Mouse (Mus musculus) stomach, postnatal 0 days (tissue): ENCODE measurements around the gene Ago3. TPM values are rescaled to one million over a fixed set of nuclear protein-coding genes. Genes with fewer than 3 reads are reported as not detected.

Experiments
- ATAC-seq: fragments of 200-750 bp; cut with Nextera tagmentation; 2 replicates; pipeline ENCODE4 v1.8.0; 2017; ENCODE audit not compliant: low FRiP score, low TSS enrichment
- DNase-seq: peaks from one replicate; pipeline ENCODE4 v3.0.0-alpha.2; 2016; ENCODE audit warnings: low spot score
- H3K27ac ChIP-seq: fragments of 300-500 bp; sonication (generic); replicated peaks from 2 replicates; pipeline ENCODE4 v1.5.1; 2014; ENCODE audit warnings: mild to moderate bottlenecking, control low read depth
- H3K27me3 ChIP-seq: fragments of 300-500 bp; sonication (generic); 2 replicates; pipeline ENCODE4 v1.6.1; 2014; ENCODE audit warnings: low read length; ENCODE audit not compliant: control insufficient read depth, insufficient read depth
- H3K36me3 ChIP-seq: fragments of 300-500 bp; sonication (generic); 2 replicates; pipeline ENCODE4 v1.6.1; 2014; ENCODE audit warnings: low read length, mixed read lengths; ENCODE audit not compliant: control insufficient read depth, insufficient read depth
- H3K4me1 ChIP-seq: fragments of 300-500 bp; sonication (generic); replicated peaks from 2 replicates; pipeline ENCODE4 v1.6.1; 2014; ENCODE audit warnings: antibody characterized with exemption; ENCODE audit not compliant: control insufficient read depth, insufficient read depth
- H3K4me2 ChIP-seq: fragments of 300-500 bp; sonication (generic); replicated peaks from 2 replicates; pipeline ENCODE4 v1.6.1; 2014; ENCODE audit warnings: low read depth, mild to moderate bottlenecking, control low read depth, moderate library complexity
- H3K4me3 ChIP-seq: fragments of 300-500 bp; sonication (generic); 2 replicates; pipeline ENCODE4 v1.5.1; 2014; ENCODE audit warnings: low read depth, low read length, control low read depth
- H3K9ac ChIP-seq: fragments of 300-500 bp; sonication (generic); 2 replicates; pipeline ENCODE4 v1.6.1; 2014; ENCODE audit warnings: mild to moderate bottlenecking, low read length, control low read depth, mixed read lengths
- H3K9me3 ChIP-seq: fragments of 300-500 bp; sonication (generic); 2 replicates; pipeline ENCODE4 v1.6.1; 2016; ENCODE audit warnings: low read length; ENCODE audit not compliant: control insufficient read depth
- CTCF ChIP-seq: IDR thresholded peaks from 2 replicates; pipeline ENCODE4 v1.5.1; 2016; ENCODE audit warnings: antibody characterized with exemption, low read depth, mild to moderate bottlenecking, moderate library complexity
- EP300 ChIP-seq: optimal IDR thresholded peaks from 2 replicates; pipeline ENCODE3; 2016; ENCODE audit warnings: antibody characterized with exemption
- WGBS: fragments of 180-500 bp; shearing (Covaris S2); extraction: QIAGEN DNeasy Blood & Tissue Kit; methylation state at CpG from one replicate; pipeline ENCODE4 v1.1.7; 2014; 5-methylcytosine and 5-hydroxymethylcytosine counted together
- polyA plus RNA-seq: library from polyadenylated mRNA; unstranded; fragments of >200 nt; fragmentation: Nextera tagmentation; extraction: Ambion mirVana; gene quantifications from 2 replicates; pipeline ENCODE4 v1.2.1, GENCODE M21; 2015

Gene Ago3
- polyA plus RNA-seq, 1 experiment from 2014 or later: 8.0 TPM

DNA sequence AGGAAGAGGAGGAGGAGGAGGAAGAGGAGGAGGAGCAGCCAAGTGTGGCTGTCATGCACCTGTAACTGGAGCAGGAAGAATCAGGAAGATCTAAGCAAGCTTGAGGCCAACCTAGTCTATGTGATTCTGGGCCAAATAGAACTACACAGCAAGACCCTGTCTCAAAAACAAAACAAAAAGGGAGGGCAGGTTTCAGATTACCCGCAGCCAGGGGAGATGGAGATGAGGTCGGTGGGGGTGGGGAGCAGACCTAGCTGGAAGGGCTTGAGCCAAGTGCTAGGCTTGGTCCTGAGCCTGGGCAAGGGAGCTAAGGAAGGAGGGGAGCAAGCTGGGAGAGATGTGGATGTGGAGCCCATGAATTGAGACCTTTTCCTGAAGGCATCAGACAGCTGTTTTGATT lies 122.5 kb downstream of the Ago3 start:
- ATAC-seq: no peak
- 17% methylated on average over 2 of the region's 2 CpGs for WGBS
- TF ChIP-seq CTCF: no peak
- TF ChIP-seq EP300: no peak

DNA sequence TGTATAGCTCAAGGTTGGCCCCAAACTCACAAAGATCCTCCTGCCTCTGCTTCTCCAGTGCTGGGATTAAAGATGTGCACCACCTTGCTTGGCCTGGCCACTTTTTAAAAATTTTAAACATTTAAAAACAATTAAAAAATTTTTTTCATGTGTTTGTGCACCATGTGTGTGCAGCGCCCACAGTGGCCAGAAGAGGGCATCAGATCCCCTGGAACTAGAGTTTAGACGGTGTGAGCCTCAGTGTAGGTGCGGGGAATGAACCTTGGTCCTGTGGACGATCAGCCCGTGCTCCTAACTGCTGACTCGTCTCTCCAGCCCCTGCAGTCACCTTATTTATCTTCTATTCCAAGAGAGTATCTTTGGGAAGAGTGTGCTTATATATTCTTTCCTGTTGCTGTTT lies 123.3 kb downstream of the Ago3 start:
- no peak for TF ChIP-seq EP300
- peak; percentile 37 for TF ChIP-seq CTCF
- Histone ChIP-seq H3K9me3 (no peaks in the 10 kb centered on the region), H3K27ac (no peak overlapping the region), H3K4me2 (no peak overlapping the region), H3K4me1 (peaks cover 2% of the 10 kb centered on the region), H3K9ac (no peak overlapping the region), H3K27me3 (no peaks in the 10 kb centered on the region), H3K36me3 (no peaks in the 10 kb centered on the region), H3K4me3 (no peak overlapping the region)
- 89% methylated on average over 6 of the region's 6 CpGs for WGBS
- ATAC-seq (no peak), DNase-seq (no peak)

More for the DNA sequence above, 122.5 kb downstream of the Ago3 start:
- Histone ChIP-seq H3K27ac (no peak overlapping the region), H3K4me1 (no peaks in the 10 kb centered on the region), H3K36me3 (no peaks in the 10 kb centered on the region), H3K27me3 (no peaks in the 10 kb centered on the region), H3K4me3 (no peak overlapping the region), H3K9ac (no peak overlapping the region), H3K9me3 (no peaks in the 10 kb centered on the region), H3K4me2 (no peak overlapping the region)
- no peak for DNase-seq

DNA sequence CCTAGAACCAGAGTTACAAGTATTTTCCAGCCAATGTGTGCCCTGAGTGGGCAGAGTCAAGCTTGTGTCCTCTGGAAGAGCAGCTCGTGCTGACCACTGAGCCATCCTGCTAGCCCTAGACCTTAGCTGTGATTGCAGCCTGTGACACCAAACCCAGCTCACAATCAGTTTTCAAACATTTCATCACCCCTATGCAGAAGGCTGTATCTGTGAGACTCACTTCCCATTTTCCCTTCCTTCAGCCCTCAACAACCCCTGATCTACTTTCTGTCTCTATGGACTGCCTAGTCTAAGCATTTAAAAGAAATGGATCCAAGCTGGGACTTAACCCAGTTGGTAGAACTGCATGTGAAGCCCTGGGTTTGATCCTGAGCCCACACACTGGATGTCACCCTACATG lies 123.9 kb downstream of the Ago3 start:
- 100% methylated on average over 1 of the region's 1 CpGs for WGBS
- Histone ChIP-seq H3K36me3 (no peaks in the 10 kb centered on the region), H3K4me3 (no peak overlapping the region), H3K27ac (no peak overlapping the region), H3K9me3 (no peaks in the 10 kb centered on the region), H3K4me1 (peaks cover 5% of the 10 kb centered on the region), H3K9ac (no peak overlapping the region), H3K27me3 (no peaks in the 10 kb centered on the region), H3K4me2 (no peak overlapping the region)
- no peak for ATAC-seq
- DNase-seq: no peak
- TF ChIP-seq CTCF (no peak), EP300 (no peak)

- WGBS: 66% methylated on average over 4 of the region's 4 CpGs
- DNase-seq (no peak), ATAC-seq (no peak)
- Histone ChIP-seq H3K9ac (no peak overlapping the region), H3K4me3 (no peak overlapping the region), H3K4me1 (peaks cover 5% of the 10 kb centered on the region), H3K9me3 (no peaks in the 10 kb centered on the region), H3K36me3 (no peaks in the 10 kb centered on the region), H3K27ac (no peak overlapping the region), H3K4me2 (no peak overlapping the region), H3K27me3 (no peaks in the 10 kb centered on the region)
- peak; percentile 59 for TF ChIP-seq CTCF
- TF ChIP-seq EP300: no peak
Observed at GRCm38 (mm10) chr4:126303877-126304276, 125.5 kb downstream of the Ago3 start.

DNA sequence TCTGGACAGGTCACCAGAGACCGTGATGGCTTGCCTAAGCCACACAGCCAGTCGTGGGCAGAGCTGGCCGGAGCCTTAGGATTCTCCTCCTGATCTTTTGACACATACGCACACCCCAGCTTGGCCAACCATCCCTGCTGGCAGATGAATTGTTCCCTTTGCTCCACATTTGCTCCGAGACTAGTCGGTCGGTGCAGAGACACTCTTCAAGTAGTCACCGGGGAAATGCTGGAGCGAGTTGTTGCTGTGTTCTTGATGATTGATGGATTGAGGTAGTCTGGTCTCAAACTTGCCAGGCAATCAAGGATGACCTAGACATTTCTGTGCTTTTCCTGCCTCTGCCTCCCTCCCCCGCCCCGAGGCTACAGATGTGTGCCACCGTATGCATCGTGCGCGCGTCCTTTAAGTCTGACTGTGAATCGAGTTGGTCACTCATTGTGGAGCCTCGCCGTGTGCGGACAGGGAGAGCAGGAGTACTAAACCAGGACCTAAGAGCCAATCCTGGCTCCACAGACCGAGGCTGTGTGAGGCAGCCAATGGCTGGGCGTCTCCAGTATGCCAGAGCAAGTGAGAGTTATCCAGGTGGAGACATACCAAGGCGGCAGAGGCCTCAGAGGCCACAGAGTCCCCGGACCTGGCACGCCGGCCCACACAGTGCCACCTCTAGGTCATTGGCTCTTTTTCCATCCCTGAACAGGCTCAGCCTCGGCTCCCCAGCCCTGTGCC lies 127.6 kb downstream of the Ago3 start:
- H3K4me3 ChIP-seq: peak overlapping the region; percentile 35; the same call in 1 of the 2 replicates
- peak overlapping the region; percentile 31; the same call in 1 of the 2 replicates for H3K9ac ChIP-seq
- TF ChIP-seq EP300: no peak
- no peak for TF ChIP-seq CTCF
- DNase-seq: no peak
- no peaks in the 10 kb centered on the region for H3K27me3 ChIP-seq
- WGBS: 27% methylated on average over 27 of the region's 27 CpGs
- ATAC-seq: no peak
- no peak overlapping the region for H3K27ac ChIP-seq
- H3K4me2 ChIP-seq: peak overlapping the region; percentile 68
- no peaks in the 10 kb centered on the region for H3K9me3 ChIP-seq
- H3K4me1 ChIP-seq: peaks cover 9% of the 10 kb centered on the region
- H3K36me3 ChIP-seq: no peaks in the 10 kb centered on the region

DNA sequence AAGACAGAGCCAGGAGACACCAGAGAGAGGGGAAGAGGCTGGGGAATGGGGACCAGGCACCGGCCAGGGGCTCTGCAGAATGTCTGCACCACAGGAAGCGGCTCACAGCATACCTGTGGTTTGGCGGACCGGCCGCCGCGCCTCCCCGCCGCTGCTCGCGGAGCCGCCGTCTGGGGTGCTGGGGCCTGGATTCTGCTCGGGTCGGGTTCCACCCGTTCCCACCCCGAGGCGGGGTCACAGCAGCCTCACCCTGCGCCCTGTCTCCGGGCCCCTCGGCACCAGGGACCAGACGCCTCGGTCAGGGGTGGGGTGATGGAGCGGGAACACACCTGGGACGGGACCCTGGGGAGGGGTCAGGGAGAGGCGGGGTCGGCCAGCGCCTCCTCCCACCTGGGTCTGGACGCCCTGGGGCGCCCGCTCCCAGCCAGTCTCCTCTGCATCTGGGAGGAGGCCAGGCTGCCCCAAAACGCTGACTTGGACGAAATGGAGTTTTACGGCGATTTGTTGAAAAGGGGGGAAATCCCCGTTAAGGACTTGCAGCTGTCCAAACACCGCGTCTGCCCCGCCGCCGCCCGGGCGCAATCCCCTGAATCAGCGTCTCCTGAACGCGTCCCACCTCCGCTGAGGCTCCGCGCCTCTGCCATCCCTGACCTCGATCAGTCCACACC lies 128.3 kb downstream of the Ago3 start:
- Histone ChIP-seq H3K27ac (no peak overlapping the region), H3K4me3 (peak overlapping the region; percentile 35), H3K4me1 (peaks cover 9% of the 10 kb centered on the region), H3K36me3 (no peaks in the 10 kb centered on the region), H3K9ac (peak overlapping the region; percentile 31; the same call in 1 of the 2 replicates), H3K4me2 (peak overlapping the region; percentile 68), H3K9me3 (no peaks in the 10 kb centered on the region), H3K27me3 (no peaks in the 10 kb centered on the region)
- DNase-seq (peak; percentile 55), ATAC-seq (no peak; the same call in 1 of the 2 replicates)
- 3% methylated on average over 45 of the region's 50 CpGs for WGBS
- no peak for TF ChIP-seq CTCF
- TF ChIP-seq EP300: no peak
